Mouse (Mus musculus) forebrain, embryonic 14.5 days (tissue): Measurements from ENCODE around the gene Prelid1. TPM values are rescaled to one million over a fixed set of nuclear protein-coding genes. Genes with fewer than 3 reads are reported as not detected.

Source experiments
- ATAC-seq: fragments of 200-750 bp; cut with Nextera tagmentation; 2 replicates; pipeline ENCODE4 v1.8.0; 2017; ENCODE audit warnings: mild to moderate bottlenecking, moderate library complexity
- DNase-seq: peaks from one replicate; pipeline ENCODE4 v3.0.0-alpha.2; 2015; ENCODE audit warnings: low spot score
- H3K27ac ChIP-seq: fragments of 300-500 bp; sonication (generic); 2 replicates; pipeline ENCODE4 v1.5.1; 2014; ENCODE audit warnings: low read depth, mild to moderate bottlenecking, control low read depth, low read length, moderate library complexity
- H3K27me3 ChIP-seq: fragments of 300-500 bp; sonication (generic); replicated peaks from 2 replicates; pipeline ENCODE4 v1.6.1; 2014; ENCODE audit warnings: low read length, control low read depth, mixed read lengths; ENCODE audit not compliant: control insufficient read depth, insufficient read depth
- H3K36me3 ChIP-seq: fragments of 300-500 bp; sonication (generic); 2 replicates; pipeline ENCODE4 v1.6.1; 2014; ENCODE audit warnings: low read length, control low read depth; ENCODE audit not compliant: control insufficient read depth, insufficient read depth
- H3K4me1 ChIP-seq: fragments of 300-500 bp; sonication (generic); 2 replicates; pipeline ENCODE4 v1.6.1; 2014; ENCODE audit warnings: antibody characterized with exemption, low read length, control low read depth; ENCODE audit not compliant: control insufficient read depth, insufficient read depth
- H3K4me2 ChIP-seq: fragments of 300-500 bp; sonication (generic); 2 replicates; pipeline ENCODE4 v1.6.1; 2014; ENCODE audit warnings: mild to moderate bottlenecking, control low read depth, low read length
- H3K4me3 ChIP-seq: fragments of 300-500 bp; sonication (generic); 2 replicates; pipeline ENCODE4 v1.5.1; 2014; ENCODE audit warnings: low read depth, low read length, control low read depth
- H3K9ac ChIP-seq: fragments of 300-500 bp; sonication (generic); 2 replicates; pipeline ENCODE4 v1.6.1; 2014; ENCODE audit warnings: mild to moderate bottlenecking, low read length, control low read depth, moderate library complexity
- H3K9me3 ChIP-seq: fragments of 300-500 bp; sonication (generic); replicated peaks from 2 replicates; pipeline ENCODE4 v1.6.1; 2016; ENCODE audit warnings: low read length, control low read depth, mixed read lengths; ENCODE audit not compliant: control insufficient read depth
- WGBS: fragments of 180-500 bp; shearing (Covaris S2); extraction: QIAGEN DNeasy Blood & Tissue Kit; methylation state at CpG from one replicate; pipeline ENCODE4 v1.1.7; 2014; 5-methylcytosine and 5-hydroxymethylcytosine counted together
- polyA plus RNA-seq: library from polyadenylated mRNA; unstranded; fragments of >200 nt; fragmentation: Nextera tagmentation; extraction: Ambion mirVana; gene quantifications from 2 replicates; pipeline ENCODE4 v1.2.1, GENCODE M21; 2014

Prelid1 gene
- polyA plus RNA-seq, 1 experiment from 2014 or later, result 415 TPM

DNA sequence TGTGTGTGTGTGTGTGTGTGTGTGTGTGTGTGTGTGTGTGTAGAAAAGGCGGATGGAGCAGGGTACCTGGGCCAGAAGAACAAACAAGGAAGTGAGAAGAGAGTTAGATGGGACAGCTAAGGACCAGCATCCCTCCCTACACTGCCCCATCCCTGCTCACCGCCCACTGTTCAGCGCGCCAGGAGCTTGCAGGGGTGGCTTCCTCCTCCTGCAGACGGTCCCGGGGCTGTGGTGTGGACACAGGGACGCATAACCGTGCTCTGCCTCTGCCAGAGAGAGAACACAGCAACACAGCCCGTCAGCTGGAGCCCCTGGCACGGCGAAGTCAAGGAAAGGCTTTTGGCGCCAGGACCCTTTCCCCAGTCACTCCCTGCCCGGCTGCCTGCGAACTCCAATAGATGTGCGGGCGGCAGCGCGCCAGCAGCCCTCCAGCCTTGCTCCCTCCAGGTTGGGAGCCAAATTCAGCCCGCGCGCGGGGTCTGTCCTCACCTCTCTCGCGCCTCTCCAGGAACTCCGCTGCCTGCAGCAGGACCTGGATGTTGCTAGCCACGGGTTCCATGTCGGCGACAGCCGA is 8.9 kb downstream of the Prelid1 start:
- peak overlapping the region; percentile 72 for H3K9ac ChIP-seq
- ATAC-seq (peak; percentile 41), DNase-seq (peak; percentile 71)
- H3K4me1 ChIP-seq, result peaks cover 23% of the 10 kb centered on the region
- peak overlapping the region; percentile 56 for H3K4me3 ChIP-seq
- no peaks in the 10 kb centered on the region for H3K27me3 ChIP-seq
- no peaks in the 10 kb centered on the region for H3K9me3 ChIP-seq
- peak overlapping the region; percentile 85 for H3K4me2 ChIP-seq
- peak overlapping the region; percentile 62; the same call in 1 of the 2 replicates for H3K27ac ChIP-seq
- H3K36me3 ChIP-seq, result peaks cover 26% of the 10 kb centered on the region
- WGBS, result under 1% methylated on average over 29 of the region's 29 CpGs

DNA sequence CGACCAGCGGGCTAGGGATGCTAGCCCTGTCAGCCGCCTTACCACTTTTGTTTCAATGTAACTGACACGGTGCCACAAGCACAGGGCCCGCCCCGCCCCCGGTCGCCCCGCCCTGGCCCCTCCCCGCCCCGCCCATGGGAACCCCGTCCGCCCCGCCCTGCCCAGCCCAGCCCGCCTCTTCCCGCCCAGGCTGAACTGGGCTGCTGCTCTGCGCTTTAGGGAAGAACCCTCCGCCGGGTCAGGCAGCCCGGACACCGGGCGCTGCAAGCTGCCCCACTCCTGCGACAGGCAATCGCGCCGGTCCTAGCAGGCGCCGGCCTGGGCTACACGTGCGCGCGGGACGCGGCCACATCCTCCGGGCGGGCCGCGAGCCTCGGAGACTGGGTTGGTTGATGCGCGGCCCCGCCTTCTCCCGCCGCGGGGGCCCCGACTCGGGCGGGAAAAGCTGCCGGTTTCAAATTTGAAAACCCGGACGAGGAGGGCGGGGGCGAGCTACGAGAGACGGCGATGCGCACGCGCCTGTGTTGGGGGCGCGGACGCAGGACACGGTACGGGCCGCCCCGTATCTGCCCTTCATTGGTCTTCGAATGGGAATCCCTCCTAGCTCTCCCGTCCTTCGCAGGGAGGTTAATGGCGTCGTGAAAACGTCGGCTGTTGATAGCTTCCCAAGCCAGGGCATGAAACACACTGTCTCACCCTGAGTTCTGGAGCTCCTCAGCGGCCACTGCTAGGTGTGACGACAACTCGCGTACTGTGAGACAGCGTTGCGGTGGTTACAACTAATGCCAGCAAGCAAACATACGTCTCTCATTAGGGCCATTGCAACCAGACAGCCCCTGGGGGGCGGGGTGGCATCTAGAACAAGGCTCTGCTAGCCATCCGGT is 9.6 kb downstream of the Prelid1 start, which contains the start of gene Mxd3:
Gene Mxd3 (minus strand): TSS at position 141 of the 884 bp plus-strand sequence.
- peaks cover 20% of the 10 kb centered on the region for H3K36me3 ChIP-seq
- under 1% methylated on average over 77 of the region's 82 CpGs for WGBS
- peak within 1 kb of the TSS; percentile 72 for H3K9ac ChIP-seq
- no peaks in the 10 kb centered on the region for H3K27me3 ChIP-seq
- ATAC-seq, result peak; percentile 86
- peak within 1 kb of the TSS; percentile 56 for H3K4me3 ChIP-seq
- H3K9me3 ChIP-seq, result no peaks in the 10 kb centered on the region
- peak within 1 kb of the TSS; percentile 85 for H3K4me2 ChIP-seq
- peak within 1 kb of the TSS; percentile 85 for H3K27ac ChIP-seq
- peak; percentile 89 for DNase-seq
- H3K4me1 ChIP-seq, result peaks cover 23% of the 10 kb centered on the region

DNA sequence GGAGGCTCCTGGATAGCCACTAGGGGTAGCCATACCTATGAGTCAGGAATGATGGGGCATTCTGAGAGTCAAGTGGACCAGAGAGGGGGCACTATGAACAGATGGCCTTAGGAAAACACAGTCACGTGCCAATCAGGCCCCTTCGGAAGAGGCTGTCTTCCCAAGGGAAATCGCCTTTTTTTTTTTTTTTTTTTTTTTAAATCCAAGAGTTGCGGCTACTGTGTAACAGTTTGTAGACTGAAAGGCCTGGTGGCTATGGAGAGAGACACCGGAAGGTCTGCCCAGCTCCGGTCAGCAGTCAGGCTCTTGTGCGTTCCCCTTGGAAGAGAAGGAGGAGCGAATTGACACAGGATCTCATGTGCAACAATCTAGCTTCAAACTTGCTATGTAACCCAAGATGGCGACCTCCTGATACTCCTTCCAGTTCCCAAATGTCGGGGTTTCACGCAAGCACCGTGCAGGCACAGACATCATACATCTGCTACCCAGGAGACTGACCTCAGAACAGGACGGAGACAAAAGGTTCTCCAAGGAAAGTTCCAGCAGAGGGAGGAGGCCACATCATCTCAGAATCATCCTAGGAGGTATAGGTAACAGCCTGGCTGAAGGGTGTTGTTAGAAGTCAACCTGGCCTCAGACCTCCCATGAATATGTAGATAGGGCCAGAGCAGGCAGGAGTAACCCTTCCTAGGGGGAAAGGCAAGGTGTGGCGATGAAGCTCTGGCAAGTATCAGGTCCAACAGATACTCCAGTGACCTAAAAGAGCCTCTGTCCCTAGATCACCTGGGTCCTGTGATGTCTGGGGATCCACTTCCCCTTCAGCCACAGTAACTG is 10.5 kb downstream of the Prelid1 start:
- WGBS, result 58% methylated on average over 14 of the region's 14 CpGs
- no peaks in the 10 kb centered on the region for H3K9me3 ChIP-seq
- peaks cover 23% of the 10 kb centered on the region for H3K4me1 ChIP-seq
- H3K36me3 ChIP-seq, result peaks cover 11% of the 10 kb centered on the region
- H3K27ac ChIP-seq, result peak overlapping the region; percentile 85
- DNase-seq, result no peak
- no peak for ATAC-seq
- peak overlapping the region; percentile 56 for H3K4me3 ChIP-seq
- peak overlapping the region; percentile 85 for H3K4me2 ChIP-seq
- H3K9ac ChIP-seq, result peak overlapping the region; percentile 72
- no peaks in the 10 kb centered on the region for H3K27me3 ChIP-seq

DNA sequence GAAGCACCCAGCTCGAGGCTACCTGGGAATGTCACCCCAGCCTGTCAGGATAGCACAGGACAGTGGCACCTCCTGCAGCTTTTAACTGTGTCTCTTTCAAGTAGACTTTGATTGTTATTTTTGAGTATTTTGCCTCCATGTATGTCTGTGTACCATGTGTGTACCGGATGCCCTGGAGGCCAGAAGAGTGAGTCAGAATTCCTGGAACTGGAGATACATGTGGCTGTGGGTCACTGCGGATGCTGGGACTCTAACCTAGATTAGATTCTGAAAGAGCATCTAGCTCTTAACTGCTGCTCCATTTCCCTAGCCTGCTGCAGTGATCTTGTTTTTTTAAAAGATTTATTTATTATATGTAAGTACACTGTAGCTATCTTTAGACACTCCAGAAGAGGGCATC is 12.0 kb downstream of the Prelid1 start:
- WGBS, result 83% methylated on average over 3 of the region's 3 CpGs
- no peak overlapping the region for H3K9ac ChIP-seq

DNA sequence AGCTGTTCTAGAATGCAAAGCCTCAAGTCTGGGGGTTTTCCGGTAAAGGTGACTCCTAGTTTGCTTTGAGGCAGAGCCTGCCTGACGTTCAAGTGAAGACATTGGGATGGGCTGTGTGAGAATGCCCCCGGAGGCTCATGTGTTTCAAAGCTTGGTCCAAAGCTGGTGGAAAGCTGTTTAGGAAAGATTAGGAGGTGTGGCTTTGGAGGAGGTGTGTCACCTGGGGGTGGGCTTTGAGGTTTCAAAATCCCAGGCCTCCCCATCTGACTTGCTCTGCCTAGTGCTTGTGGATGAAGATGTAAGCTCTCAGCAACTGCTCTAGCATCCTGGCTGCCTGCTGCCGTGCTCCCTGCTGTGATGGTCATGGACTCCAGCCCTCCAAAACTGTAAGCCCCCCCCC is 15.4 kb downstream of the Prelid1 start:
- H3K36me3 ChIP-seq, result no peaks in the 10 kb centered on the region
- H3K4me2 ChIP-seq, result no peak overlapping the region
- no peak overlapping the region for H3K27ac ChIP-seq
- DNase-seq (no peak), ATAC-seq (no peak)
- H3K27me3 ChIP-seq, result no peaks in the 10 kb centered on the region
- WGBS, result 82% methylated on average over 4 of the region's 4 CpGs
- H3K9ac ChIP-seq, result no peak overlapping the region
- peaks cover 2% of the 10 kb centered on the region; the same call in 1 of the 2 replicates for H3K4me1 ChIP-seq
- no peak overlapping the region for H3K4me3 ChIP-seq
- no peaks in the 10 kb centered on the region for H3K9me3 ChIP-seq

More for the DNA sequence above, 12.0 kb downstream of the Prelid1 start:
- H3K4me2 ChIP-seq, result no peak overlapping the region
- H3K9me3 ChIP-seq, result no peaks in the 10 kb centered on the region
- H3K27ac ChIP-seq, result no peak overlapping the region
- H3K4me1 ChIP-seq, result peaks cover 19% of the 10 kb centered on the region
- ATAC-seq (no peak), DNase-seq (no peak)
- no peaks in the 10 kb centered on the region; the same call in 1 of the 2 replicates for H3K36me3 ChIP-seq
- no peaks in the 10 kb centered on the region for H3K27me3 ChIP-seq
- H3K4me3 ChIP-seq, result no peak overlapping the region

DNA sequence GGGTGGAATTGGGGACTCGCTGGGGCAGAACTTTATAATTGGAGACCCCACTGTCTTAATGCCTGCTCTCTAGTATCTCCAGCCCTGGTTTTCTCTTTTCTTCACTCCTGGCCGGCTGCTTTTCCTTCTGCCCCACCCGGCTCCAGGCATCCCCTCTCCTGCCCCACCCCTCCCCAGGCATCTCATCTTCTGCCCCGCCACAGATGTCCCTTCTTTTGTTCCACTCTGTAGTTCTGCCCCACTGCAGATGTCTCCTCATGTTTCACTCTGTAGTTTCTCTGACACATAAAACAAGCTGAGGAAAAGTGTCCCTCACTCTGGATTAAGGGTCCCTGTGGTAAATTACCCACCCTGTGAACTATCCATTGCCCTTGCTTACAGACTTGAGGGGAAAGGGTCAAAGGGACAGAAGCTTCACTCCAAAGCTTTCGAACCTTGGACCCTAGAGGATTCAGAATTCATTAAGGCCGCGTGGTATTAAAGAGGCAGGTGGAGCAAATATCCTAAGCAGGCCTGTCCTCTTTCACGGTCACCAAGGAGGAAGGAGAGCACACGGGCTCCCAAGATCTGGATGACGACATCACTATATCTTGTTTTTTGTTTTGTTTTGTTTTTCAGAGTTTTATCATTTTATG is 17.2 kb downstream of the Prelid1 start:
- no peaks in the 10 kb centered on the region for H3K9me3 ChIP-seq

DNA sequence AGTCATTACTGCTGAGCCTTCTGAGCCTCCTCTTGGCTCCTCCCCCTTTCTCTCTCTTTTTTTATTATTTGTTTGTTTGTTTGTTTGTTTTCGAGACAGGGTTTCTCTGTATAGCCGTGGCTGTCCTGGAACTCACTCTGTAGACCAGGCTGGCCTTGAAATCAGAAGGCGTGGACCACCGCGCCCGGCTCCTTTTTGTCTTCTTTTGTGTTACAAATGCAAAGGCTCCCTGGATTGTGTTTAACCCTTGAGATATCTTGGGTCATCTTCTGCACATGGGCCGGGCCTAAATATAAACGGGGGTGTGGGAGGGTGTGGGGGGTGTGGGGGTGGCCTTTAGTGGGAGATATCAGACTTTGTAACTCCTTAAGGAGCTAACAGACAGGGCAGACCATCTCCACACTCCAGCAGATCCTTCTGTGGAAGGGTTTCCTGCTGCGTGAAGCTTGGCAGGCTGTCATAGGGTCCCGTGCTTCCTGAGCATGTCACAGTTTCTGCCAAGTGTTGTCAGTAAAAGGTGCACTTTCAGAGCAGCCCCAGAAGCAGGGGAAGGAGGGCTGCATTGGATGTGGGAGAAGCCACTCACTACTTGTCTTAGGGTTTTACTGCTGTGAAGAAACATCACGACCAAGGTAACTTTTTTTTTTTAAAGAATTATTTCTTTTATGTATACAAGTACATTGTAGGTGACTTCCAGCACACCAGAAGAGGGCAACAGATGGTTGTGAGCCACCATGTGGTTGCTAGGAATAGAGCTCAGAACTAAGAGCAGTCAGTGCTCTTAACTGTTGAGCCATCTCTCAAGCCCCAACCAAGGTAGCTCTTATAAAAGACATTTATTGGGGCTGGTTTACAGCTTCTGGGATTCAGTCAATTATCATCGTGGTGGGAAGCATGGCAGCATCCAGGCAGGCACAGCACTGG is 18.1 kb downstream of the Prelid1 start:
- ATAC-seq (no peak), DNase-seq (peak; percentile 42)
- Histone ChIP-seq H3K9ac (no peak overlapping the region), H3K4me1 (no peaks in the 10 kb centered on the region), H3K27ac (no peak overlapping the region), H3K27me3 (no peaks in the 10 kb centered on the region), H3K36me3 (no peaks in the 10 kb centered on the region), H3K4me3 (no peak overlapping the region), H3K9me3 (no peaks in the 10 kb centered on the region), H3K4me2 (no peak overlapping the region)
- 67% methylated on average over 12 of the region's 12 CpGs for WGBS

More for the DNA sequence above, 17.2 kb downstream of the Prelid1 start:
- H3K27ac ChIP-seq, result no peak overlapping the region
- no peaks in the 10 kb centered on the region for H3K4me1 ChIP-seq
- 79% methylated on average over 10 of the region's 10 CpGs for WGBS
- H3K4me2 ChIP-seq, result no peak overlapping the region
- H3K36me3 ChIP-seq, result no peaks in the 10 kb centered on the region
- no peak overlapping the region for H3K9ac ChIP-seq
- no peak for ATAC-seq
- H3K27me3 ChIP-seq, result no peaks in the 10 kb centered on the region
- H3K4me3 ChIP-seq, result no peak overlapping the region
- DNase-seq, result no peak
